Mouse (Mus musculus): Measurements from ENCODE around the gene Tbc1d22a.

DNA sequence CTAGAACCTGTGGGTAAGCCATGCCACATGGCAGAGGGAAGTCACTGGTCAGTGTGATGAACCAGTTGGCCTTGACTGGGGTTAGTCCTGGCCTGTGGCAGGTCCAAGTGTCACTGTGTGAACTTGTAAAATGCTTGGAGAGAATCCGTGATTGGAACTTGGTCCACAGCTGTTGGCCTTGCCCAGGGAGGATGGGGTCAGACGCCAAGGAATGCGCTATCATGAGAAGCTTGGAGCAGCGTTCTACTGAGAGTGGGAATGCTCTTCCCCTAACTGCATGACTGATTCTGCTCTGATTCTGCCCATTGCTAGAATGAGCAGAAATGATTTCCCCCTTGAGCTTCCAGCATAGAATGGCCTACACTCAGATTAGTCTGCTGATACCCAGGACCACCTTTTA is 6.5 kb downstream of the Tbc1d22a start:
- TF ChIP-seq POLR2A (IDR thresholded peaks at IDR 0.05; ENCODE audit: low read depth, low read length) (no peak), CTCF (IDR thresholded peaks at IDR 0.05; ENCODE audit: borderline replicate concordance, insufficient read depth, low read length) (no peak)
